Mouse (Mus musculus) common myeloid progenitor, adult 5-6 weeks (primary cell): ENCODE results near the gene Atp5j. TPM values are rescaled to one million over a fixed set of nuclear protein-coding genes. Genes with fewer than 3 reads are reported as not detected.
A peak's percentile ranks its signal among the peaks of the same experiment; 100 is the strongest.

Source experiments
- ATAC-seq: replicated peaks from 2 replicates; pipeline ENCODE4 v1.8.0; 2016; ENCODE audit warnings: low read depth, mild to moderate bottlenecking, moderate TSS enrichment, inconsistent platforms; ENCODE audit not compliant: poor library complexity, severe bottlenecking
- total RNA-seq: library from RNA; stranded (forward); fragments of 200-1000, 187-1606 nt; gene quantifications from 2 replicates; pipeline ENCODE4 v1.2.3, GENCODE M21; 2017

The Atp5j gene
- 290 and 371 TPM in 2 replicates for total RNA-seq

GRCm38 (mm10) chr16:84835441-84835822 is at the start of gene Atp5j:
Gene Atp5j (minus strand): TSS chr16:84835625.
- peak; percentile 22 for ATAC-seq

GRCm38 (mm10) chr16:84884572-84884971 is 49.1 kb upstream of the Atp5j start:
- no peak for ATAC-seq

DNA sequence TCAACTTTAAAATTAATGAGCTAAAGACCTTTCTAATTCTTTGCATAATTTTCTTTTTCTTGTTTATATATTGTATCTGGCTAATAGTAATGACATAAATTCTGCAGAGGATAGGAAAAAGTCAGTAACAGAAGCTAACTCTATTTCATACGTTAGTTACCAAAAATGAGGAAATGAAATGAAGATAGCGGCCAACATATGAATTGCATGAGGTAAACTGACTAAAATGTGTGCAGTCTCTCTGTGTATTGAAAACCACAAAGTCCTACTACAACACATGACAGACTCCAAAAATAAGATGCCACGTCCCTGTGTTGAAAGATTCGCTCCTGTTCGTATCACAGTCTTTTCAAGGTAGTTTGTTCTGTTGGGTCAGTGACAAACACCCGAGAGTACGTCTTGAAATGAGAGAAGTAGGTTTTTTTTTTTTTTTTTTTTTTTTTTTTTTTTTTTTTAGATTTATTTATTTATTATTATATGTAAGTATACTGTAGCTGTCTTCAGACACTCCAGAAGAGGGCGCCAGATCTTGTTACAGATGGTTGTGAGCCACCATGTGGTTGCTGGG is 46.4 kb upstream of the Atp5j start:
- ATAC-seq = peak; percentile 48

DNA sequence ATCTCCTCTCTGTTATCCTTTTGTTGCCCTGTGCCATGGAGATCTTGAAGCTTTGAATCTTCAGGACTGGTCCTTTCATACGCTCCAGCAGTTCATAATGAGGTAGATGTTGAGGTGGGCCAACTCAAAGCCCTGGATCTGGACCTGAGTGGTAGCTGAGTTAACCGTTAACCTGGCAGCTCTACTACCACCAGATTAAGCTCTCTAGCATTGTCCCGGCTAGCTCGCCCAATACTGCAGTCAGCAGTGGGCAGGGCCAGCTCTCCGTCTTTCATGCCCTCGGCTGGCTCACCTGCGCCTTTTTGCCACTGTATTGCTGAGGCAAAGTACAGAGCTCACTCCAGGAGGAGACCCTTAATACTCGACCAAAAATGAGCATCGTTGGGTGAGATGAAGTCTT is 45.7 kb upstream of the Atp5j start:
- ATAC-seq = no peak

GRCm38 (mm10) chr16:84879146-84879545 is 43.7 kb upstream of the Atp5j start:
- peak; percentile 98 for ATAC-seq

DNA sequence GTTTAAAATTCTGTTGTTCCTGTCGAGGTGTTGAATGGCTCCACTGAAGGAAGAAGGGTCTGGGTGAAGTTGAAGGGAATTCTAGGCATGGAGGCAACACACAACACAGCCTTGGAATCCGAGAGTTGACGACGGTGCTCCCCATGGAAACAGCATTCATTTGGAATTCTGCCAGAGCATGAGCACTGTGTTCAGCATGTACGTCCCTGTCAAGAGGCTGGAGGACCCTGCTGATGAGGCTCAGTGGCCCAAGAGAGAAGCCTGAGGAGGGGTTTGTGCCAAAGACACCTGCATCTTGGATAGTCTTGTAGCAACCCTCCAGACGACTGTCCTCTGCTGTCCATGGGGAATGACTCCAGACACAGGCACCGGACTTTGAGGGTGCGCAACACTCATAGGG is 40.7 kb upstream of the Atp5j start:
- ATAC-seq = no peak

DNA sequence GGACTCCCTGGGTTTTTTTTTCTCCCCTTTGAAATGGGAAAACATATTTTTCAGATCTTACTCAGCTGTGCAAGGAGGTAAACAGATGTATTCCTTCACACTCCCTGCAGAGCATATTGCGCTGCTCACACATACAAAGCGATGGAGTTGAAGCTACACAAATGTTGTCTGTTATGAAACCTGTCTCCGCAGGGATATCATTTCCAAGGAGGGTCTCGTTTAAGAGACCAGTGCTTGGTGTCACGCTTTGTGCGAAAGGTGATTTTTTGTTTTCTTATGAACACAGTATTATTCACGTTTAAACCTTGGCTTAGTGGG is 40.3 kb upstream of the Atp5j start:
- ATAC-seq = no peak

DNA sequence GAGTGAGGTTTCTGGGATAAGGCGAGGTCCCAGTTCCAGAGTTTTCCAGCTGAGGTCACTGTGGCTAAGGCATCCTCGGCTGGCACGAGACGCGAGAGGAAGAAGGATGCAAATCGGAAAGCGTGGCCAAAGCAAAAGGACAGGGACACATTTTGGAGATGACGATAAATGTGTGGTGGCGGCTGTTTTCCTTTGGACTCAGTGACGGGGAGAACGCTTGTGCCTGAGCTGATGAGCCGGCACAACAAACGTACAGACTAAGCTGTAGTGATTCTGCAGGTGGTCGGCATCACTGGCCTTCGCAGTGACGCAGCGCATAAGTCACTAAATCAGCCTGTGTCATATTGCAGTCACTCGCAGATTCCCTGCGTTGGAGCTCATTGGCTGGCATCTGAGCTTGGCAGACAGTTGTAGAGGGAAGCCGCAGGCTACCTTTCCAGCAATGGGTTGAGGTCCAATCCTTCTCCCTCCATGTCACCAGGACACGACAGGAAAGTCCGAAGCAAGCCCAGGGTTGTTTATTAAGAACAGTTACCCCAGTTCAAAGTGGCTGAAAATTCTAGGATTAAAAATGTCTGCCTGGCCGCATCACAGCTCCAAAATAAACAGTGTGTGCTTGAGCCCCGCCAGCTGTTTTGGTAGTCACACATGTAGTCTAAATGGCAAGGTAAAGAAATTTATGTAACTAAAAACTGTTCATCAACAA is 39.7 kb upstream of the Atp5j start:
- ATAC-seq = no peak

- no peak for ATAC-seq
Measured at GRCm38 (mm10) chr16:84873805-84874204, 38.4 kb upstream of the Atp5j start.

DNA sequence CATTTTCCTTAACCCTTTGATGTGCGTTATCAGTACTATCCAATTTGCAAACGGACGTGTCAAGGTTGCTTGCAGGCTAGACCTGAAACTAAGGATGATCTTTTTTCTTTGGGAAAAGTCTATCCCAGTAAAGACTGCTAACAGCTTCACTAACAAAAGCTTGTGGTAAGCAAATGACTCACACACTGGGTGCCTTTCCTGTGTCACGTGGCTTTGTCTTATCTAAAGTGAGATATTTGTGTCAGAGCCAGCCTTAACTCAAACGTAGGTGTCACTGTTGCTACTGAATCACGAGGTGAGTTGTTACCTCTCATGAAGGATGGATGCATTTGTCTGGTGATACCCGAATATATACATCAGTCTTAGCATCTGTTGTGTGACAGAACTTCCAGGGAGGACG is 29.2 kb upstream of the Atp5j start:
- no peak for ATAC-seq

- no peak for ATAC-seq
Measured at GRCm38 (mm10) chr16:84853492-84853891, 18.1 kb upstream of the Atp5j start.

DNA sequence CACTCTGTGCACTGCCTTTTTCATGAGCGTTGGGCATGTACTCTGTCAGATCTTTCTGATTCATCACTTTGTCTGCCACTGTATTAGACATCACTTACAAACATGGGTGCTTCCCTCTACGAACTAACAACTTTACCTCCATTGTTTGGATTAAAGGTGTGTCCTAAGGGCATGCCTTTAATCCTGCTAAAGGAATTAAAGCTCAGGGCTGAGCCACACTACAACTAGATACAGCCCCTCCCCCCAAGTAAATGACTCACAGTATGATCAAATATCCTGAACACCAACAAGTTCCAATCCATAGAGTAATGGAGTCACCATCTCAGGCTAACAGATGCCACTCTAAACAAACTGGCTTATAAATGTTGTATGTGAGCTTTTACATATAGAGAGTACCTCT is 3.2 kb upstream of the Atp5j start:
- no peak for ATAC-seq

DNA sequence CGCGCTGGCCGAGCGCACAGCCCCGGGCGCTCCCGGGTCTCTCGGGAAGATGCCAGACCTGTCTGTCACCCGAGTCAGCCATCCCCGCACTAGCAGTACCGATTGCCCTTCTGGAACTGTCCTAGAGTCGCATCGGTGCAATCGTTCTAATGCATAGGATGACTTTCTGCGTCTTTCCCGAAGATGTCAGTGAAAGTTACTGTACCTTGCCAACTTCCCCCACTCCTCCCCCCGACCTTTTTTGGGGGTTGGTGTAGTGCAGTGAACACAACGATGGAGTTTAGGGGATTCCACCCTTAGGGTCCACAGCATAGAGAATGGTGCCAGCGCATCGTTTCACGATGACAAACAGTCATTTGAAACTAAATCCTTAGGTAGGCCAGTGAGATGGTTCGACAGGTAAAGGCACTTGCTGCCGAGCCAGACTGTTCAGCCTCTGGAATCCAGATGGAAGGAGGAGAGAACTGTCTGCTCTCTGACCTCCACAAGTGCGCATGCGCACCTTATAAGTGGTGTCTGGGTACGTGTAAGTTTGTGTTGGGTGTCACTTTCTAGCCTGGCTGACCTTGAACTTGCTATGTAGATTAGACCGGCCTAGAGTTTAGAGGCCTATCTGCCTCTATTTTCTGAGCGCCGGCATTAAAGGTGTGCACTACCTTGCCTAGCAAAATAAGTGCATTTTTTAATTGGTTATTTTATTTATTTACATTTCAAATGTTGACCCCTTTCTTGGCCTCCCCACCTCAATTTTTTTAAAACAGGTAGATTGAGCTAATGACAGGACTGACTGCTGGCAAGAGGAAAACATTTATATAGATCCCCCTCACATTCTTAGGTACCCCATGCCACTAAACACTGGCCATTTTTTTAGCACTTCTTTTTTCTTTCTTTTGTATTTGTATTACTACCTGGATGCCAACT is 658 bp upstream of the Atp5j start:
- peak; percentile 3 for ATAC-seq

- ATAC-seq = peak; percentile 93
Measured at GRCm38 (mm10) chr16:84834745-84835440, 532 bp downstream of the Atp5j start, which contains the start of gene Gabpa. Gene Gabpa (plus strand): TSS chr16:84834925.

DNA sequence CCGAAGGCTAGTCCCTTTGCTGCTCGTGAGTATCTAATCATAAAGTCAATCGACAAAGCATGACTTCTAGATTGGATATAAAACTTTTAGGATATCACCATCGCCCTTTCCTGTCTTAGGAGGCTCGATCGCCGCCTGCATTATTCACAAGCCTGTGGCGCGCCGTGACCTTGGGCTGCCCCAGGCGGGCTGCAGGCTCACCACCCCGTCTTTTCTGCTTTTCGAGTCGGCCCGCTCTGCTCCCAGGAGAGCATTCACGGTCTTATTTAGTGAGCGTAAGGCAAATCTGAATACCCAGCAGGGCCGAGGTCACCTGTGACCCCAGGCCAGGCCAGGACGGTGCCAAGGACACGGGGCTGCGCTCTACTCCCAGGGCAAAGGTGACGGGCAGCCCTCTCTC is 1.1 kb downstream of the Atp5j start:
- ATAC-seq = peak; percentile 24

- ATAC-seq = no peak
Measured at GRCm38 (mm10) chr16:84832736-84833135, 2.7 kb downstream of the Atp5j start.

- ATAC-seq = no peak
Measured at GRCm38 (mm10) chr16:84831696-84832095, 3.7 kb downstream of the Atp5j start.

GRCm38 (mm10) chr16:84825009-84825408 is 10.4 kb downstream of the Atp5j start:
- no peak for ATAC-seq

DNA sequence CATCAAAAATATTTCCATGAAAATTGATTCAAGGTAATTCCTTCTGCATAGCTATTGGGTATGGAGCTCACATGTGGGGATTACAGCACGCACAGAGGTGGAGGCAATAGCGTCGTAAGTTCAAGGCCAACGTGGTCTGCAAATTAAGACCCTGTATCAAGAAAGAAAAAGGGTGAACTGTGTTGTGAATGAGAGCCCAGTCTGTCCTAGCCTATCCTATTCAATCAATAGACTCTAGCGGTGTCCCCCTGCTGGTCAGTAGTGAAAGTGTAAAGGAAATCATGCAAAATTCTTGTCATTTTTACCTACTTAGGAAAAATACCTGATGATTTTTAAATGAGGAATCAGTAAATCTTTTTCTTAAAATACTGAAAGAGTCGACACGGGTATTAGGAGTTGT is 18.0 kb downstream of the Atp5j start:
- peak; percentile 67 for ATAC-seq

DNA sequence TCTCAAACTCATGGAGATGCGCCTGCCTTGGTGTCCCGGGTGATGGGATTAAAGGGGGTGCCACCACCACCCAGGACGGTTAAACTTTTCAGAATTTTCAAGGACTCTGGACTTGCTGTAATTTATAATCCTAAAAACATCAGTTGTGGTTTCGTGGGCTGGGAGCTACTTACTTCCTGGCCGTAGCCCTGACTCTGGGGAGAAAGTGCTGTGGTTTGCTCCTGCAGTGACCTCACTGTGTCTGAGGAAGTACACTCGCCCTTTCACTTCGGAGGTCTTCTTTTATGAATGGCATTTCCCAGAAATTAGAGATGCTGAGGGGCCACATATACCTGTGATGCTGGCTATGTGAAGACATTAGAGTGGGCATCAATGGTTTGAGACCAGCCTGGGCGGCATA is 20.9 kb downstream of the Atp5j start:
- ATAC-seq = peak; percentile 90
